Mouse (Mus musculus): Measurements from ENCODE around the gene Galnt17. TPM values are rescaled to one million over a fixed set of nuclear protein-coding genes. Genes with fewer than 3 reads are reported as not detected.

Galnt17 gene
- polyA plus RNA-seq, 1 experiment from 2014 or later = 2.1 TPM

DNA sequence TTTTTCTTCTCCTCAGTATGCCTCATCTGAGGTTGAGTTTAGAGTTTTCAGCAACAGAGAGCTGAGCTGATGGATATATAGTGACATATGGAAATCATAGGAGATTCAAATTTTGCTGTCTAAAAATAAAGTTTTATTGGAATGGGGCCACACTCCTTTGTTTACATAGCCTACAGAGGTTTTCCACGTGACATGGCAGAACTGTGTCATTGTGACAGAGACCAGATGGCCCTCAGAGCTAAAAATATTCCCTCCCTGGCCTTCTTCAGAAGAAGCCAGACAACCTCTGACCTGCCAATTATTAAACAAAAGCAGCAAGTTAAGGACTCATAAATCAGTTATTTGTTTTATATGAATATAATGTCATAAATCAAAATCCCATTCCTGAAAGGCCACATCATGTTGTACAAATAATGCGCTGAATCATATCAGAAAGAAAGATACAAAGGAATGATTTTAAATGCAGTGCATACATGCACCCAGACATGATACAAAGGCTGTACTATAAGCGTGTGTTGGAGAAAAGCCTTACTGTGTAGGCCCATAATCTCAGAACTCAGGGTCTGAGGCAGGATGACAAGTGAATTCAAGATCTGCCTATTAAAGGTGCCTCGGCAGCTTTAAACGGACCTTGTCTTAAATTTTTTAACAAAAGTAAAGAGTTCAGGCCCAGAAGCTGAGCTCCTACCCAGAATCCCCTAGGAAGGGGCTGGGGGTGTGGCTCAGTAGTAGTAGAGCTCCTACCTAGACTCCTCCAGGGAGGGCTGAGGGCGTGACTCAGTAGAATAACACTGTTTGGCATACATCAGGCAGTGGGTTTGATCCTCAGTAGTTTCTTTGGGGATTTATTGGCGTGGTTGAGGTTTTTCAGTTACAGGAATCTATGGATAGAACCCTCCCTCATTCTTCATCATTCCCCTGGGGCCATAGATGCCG lies 57.3 kb downstream of the Galnt17 start:
- H3K4me3 ChIP-seq (ENCODE audit: low read length) = no peak overlapping the region
- H3K27ac ChIP-seq (ENCODE audit: low read length) = 0 out of 2 replicates have a peak overlapping the region, but pooled peaks have one; percentile 1
- H3K9ac ChIP-seq (replicated peaks; ENCODE audit: low read length) = no peak overlapping the region
- no peaks in the 10 kb centered on the region for H3K27me3 ChIP-seq (ENCODE audit: insufficient read depth, low read length)
- H3K9me3 ChIP-seq (ENCODE audit: low read length) = no peaks in the 10 kb centered on the region
- 66% methylated on average over 8 of the region's 8 CpGs for WGBS
- ATAC-seq (ENCODE audit: low FRiP score, low TSS enrichment) = peak; percentile 67; the same call in 1 of the 2 replicates
- H3K4me1 ChIP-seq (ENCODE audit: insufficient read depth, low read length) = no peaks in the 10 kb centered on the region; the same call in none of the 2 replicates
- no peaks in the 10 kb centered on the region for H3K36me3 ChIP-seq (ENCODE audit: insufficient read depth, low read length)
- H3K4me2 ChIP-seq (replicated peaks; ENCODE audit: low read depth, low read length) = no peak overlapping the region

DNA sequence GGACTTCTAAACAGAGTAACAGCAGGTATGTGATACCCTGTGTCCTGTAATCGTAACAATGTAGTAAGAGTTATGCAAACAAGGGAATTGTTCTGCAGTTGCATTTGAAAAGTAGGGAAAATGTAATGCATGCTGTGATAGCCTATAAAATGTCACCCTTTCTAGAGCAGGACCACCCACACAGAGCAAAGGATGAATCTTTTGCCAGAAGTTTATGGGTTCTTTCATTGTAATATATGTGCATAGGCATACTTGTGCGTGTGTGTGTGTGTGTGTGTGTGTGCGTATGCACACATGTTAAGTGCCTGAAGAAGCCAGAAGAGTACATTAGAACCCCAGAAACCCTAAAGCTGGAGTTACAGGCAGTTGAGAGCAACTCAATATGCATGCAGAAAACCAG lies 59.9 kb downstream of the Galnt17 start:
- WGBS = 73% methylated on average over 3 of the region's 3 CpGs
- H3K4me1 ChIP-seq (ENCODE audit: insufficient read depth, low read length) = no peaks in the 10 kb centered on the region; the same call in none of the 2 replicates
- H3K27me3 ChIP-seq (ENCODE audit: insufficient read depth, low read length) = no peaks in the 10 kb centered on the region
- peak overlapping the region; percentile 35; the same call in 1 of the 2 replicates for H3K27ac ChIP-seq (ENCODE audit: low read length)
- no peaks in the 10 kb centered on the region for H3K36me3 ChIP-seq (ENCODE audit: insufficient read depth, low read length)
- H3K9ac ChIP-seq (replicated peaks; ENCODE audit: low read length) = no peak overlapping the region
- H3K4me3 ChIP-seq (ENCODE audit: low read length) = no peak overlapping the region
- peak; percentile 39; the same call in 1 of the 2 replicates for ATAC-seq (ENCODE audit: low FRiP score, low TSS enrichment)
- no peaks in the 10 kb centered on the region for H3K9me3 ChIP-seq (ENCODE audit: low read length)
- no peak overlapping the region for H3K4me2 ChIP-seq (replicated peaks; ENCODE audit: low read depth, low read length)

DNA sequence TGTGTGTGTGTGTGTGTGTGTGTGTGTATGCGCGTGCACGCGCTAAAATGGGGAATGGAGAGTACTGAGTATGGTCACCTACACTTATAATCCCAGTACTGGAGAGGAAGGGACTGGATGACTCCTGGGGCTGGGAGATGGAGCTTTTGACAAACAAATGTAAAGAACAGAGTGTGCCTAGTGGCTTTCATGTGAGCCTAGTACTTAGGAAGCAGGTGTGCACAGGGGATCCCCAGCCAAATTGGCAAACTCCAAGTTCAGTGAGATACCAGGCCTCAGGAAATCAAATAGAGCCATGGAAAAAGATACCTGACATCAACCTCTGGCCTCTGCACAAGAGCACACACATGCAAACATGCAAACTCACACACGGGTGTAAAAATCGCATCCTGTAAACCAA lies 61.7 kb downstream of the Galnt17 start:
- no peak overlapping the region for H3K9ac ChIP-seq (replicated peaks; ENCODE audit: low read length)
- no peak overlapping the region for H3K4me3 ChIP-seq (ENCODE audit: low read length)
- 93% methylated on average over 6 of the region's 6 CpGs for WGBS
- H3K27me3 ChIP-seq (ENCODE audit: insufficient read depth, low read length) = no peaks in the 10 kb centered on the region
- no peak overlapping the region for H3K4me2 ChIP-seq (replicated peaks; ENCODE audit: low read depth, low read length)
- H3K27ac ChIP-seq (ENCODE audit: low read length) = no peak overlapping the region
- no peaks in the 10 kb centered on the region for H3K36me3 ChIP-seq (ENCODE audit: insufficient read depth, low read length)
- no peaks in the 10 kb centered on the region for H3K9me3 ChIP-seq (ENCODE audit: low read length)
- no peaks in the 10 kb centered on the region; the same call in none of the 2 replicates for H3K4me1 ChIP-seq (ENCODE audit: insufficient read depth, low read length)
- no peak for ATAC-seq (ENCODE audit: low FRiP score, low TSS enrichment)

DNA sequence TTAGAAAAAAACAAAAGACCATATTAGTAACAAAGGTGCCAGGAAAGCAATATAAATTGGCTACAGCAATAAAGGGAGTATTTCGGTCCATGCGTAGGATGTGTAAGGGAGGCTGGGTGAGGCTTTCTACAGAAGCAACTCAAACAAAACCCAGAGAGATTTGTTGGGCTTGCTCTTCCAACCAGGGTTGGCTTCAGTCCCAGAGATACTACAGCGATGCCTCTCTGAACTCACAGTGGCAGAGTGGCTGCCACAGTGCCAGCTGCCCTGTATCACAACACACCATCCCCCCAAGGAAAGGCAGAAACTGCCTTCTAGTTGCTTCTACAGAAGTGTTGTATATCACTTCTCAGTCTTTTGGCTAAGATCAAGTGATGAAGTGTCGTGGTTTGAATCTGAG lies 66.6 kb downstream of the Galnt17 start:
- 44% methylated on average over 4 of the region's 4 CpGs for WGBS
- no peak overlapping the region for H3K4me3 ChIP-seq (ENCODE audit: low read length)

DNA sequence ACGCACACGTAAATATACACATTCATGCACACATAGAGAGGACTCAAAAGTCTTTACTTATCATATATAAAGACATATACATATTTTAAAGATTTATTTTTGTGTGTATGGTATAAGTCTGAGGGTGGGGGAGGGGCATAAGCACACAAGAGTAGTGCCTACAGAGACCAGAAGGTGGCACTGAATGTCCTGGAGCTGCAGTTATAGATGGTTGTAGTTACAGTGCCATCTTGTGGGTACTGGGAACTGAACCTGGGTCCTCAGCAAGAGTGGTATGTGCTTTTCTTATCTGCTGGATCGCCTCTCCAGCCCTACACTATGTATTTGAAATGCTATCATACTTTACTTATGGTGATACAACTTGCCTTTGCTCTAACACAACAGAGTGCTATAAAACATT lies 68.5 kb downstream of the Galnt17 start:
- WGBS = 93% methylated on average over 3 of the region's 3 CpGs
- Histone ChIP-seq H3K4me1 (ENCODE audit: insufficient read depth, low read length) (no peaks in the 10 kb centered on the region; the same call in 1 of the 2 replicates), H3K27me3 (ENCODE audit: insufficient read depth, low read length) (no peaks in the 10 kb centered on the region), H3K27ac (ENCODE audit: low read length) (no peak overlapping the region), H3K4me2 (replicated peaks; ENCODE audit: low read depth, low read length) (no peak overlapping the region), H3K9me3 (ENCODE audit: low read length) (no peaks in the 10 kb centered on the region), H3K4me3 (ENCODE audit: low read length) (no peak overlapping the region), H3K9ac (replicated peaks; ENCODE audit: low read length) (no peak overlapping the region), H3K36me3 (ENCODE audit: insufficient read depth, low read length) (no peaks in the 10 kb centered on the region)
- no peak for ATAC-seq (ENCODE audit: low FRiP score, low TSS enrichment)

More for the DNA sequence above, 66.6 kb downstream of the Galnt17 start:
- no peak overlapping the region for H3K27ac ChIP-seq (ENCODE audit: low read length)
- no peaks in the 10 kb centered on the region for H3K36me3 ChIP-seq (ENCODE audit: insufficient read depth, low read length)
- H3K9me3 ChIP-seq (ENCODE audit: low read length) = no peaks in the 10 kb centered on the region
- H3K27me3 ChIP-seq (ENCODE audit: insufficient read depth, low read length) = no peaks in the 10 kb centered on the region
- ATAC-seq (ENCODE audit: low FRiP score, low TSS enrichment) = 0 out of 2 replicates have a peak, but pooled peaks have one; percentile 39
- no peak overlapping the region for H3K4me2 ChIP-seq (replicated peaks; ENCODE audit: low read depth, low read length)
- H3K4me1 ChIP-seq (ENCODE audit: insufficient read depth, low read length) = no peaks in the 10 kb centered on the region; the same call in 1 of the 2 replicates
- no peak overlapping the region for H3K9ac ChIP-seq (replicated peaks; ENCODE audit: low read length)

DNA sequence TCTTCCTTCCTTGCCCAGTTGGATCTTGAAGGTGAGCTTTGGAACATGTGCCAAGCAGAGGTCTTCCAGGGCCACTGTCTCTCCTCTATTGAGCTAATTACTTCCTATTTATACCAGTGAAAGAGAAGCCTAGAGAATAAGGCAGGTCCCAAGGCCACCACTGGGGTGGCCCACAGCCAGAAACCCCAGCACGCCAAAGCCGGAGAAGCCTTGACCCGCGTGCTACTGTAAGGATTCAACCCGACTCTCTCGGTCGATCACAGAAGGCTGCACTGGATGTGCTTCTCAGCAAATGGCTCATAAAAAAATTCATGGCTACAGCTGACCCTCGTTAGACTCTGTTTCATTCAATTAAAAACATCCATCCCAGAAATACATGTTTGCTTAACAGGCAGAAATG lies 71.4 kb downstream of the Galnt17 start:
- 65% methylated on average over 8 of the region's 8 CpGs for WGBS
- Histone ChIP-seq H3K9ac (replicated peaks; ENCODE audit: low read length) (no peak overlapping the region), H3K27ac (ENCODE audit: low read length) (no peak overlapping the region), H3K36me3 (ENCODE audit: insufficient read depth, low read length) (no peaks in the 10 kb centered on the region), H3K4me3 (ENCODE audit: low read length) (no peak overlapping the region), H3K4me2 (replicated peaks; ENCODE audit: low read depth, low read length) (no peak overlapping the region), H3K27me3 (ENCODE audit: insufficient read depth, low read length) (no peaks in the 10 kb centered on the region), H3K9me3 (ENCODE audit: low read length) (no peaks in the 10 kb centered on the region), H3K4me1 (ENCODE audit: insufficient read depth, low read length) (no peaks in the 10 kb centered on the region; the same call in 1 of the 2 replicates)
- ATAC-seq (ENCODE audit: low FRiP score, low TSS enrichment) = no peak

DNA sequence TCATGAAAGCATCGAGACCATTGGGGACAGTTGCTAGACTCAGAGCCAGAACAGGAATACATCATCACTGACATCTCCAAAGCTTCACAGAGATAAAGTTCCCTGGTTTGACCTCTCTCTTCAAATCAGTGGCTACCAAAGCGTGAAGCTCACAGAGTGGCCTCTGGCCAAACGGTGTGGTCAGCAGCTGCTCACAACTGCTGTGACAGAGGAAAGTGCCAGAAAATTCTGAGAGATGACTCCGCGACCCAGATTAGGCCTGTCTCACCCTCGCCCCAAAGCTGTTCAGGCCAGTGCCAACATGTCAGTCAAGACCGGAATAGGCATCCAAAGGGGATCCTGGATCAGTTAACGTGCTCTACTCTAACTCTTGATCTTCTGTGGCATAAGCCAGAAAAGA lies 74.5 kb downstream of the Galnt17 start:
- Histone ChIP-seq H3K9me3 (ENCODE audit: low read length) (no peaks in the 10 kb centered on the region), H3K4me3 (ENCODE audit: low read length) (no peak overlapping the region), H3K36me3 (ENCODE audit: insufficient read depth, low read length) (no peaks in the 10 kb centered on the region), H3K9ac (replicated peaks; ENCODE audit: low read length) (no peak overlapping the region), H3K27ac (ENCODE audit: low read length) (no peak overlapping the region), H3K4me2 (replicated peaks; ENCODE audit: low read depth, low read length) (no peak overlapping the region), H3K4me1 (ENCODE audit: insufficient read depth, low read length) (no peaks in the 10 kb centered on the region; the same call in 1 of the 2 replicates), H3K27me3 (ENCODE audit: insufficient read depth, low read length) (no peaks in the 10 kb centered on the region)
- WGBS = 62% methylated on average over 8 of the region's 8 CpGs
- no peak for ATAC-seq (ENCODE audit: low FRiP score, low TSS enrichment)

DNA sequence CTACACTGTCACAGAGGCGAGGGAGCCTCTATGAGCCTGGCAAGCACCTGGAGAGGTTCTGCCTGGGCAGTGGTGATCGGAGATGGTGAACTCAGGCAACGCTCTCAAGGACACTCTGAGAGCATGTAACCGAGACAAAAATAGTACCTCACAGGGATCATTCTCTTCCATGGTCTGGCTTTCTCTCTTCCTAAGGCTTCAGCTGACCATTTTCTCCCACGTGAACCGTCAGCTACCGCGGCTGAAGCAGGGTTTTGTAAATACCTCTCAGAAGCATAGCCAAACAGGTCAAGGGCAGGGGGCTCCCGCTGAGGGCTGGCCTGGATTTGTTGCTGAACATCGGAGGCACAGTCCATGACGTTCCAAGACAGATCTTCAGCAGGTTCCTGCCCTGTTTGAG lies 77.2 kb downstream of the Galnt17 start:
- Histone ChIP-seq H3K9me3 (ENCODE audit: low read length) (no peaks in the 10 kb centered on the region), H3K4me3 (ENCODE audit: low read length) (no peak overlapping the region), H3K9ac (replicated peaks; ENCODE audit: low read length) (no peak overlapping the region), H3K27ac (ENCODE audit: low read length) (no peak overlapping the region), H3K4me1 (ENCODE audit: insufficient read depth, low read length) (no peaks in the 10 kb centered on the region), H3K27me3 (ENCODE audit: insufficient read depth, low read length) (no peaks in the 10 kb centered on the region), H3K4me2 (replicated peaks; ENCODE audit: low read depth, low read length) (no peak overlapping the region), H3K36me3 (ENCODE audit: insufficient read depth, low read length) (no peaks in the 10 kb centered on the region)
- WGBS = 64% methylated on average over 11 of the region's 11 CpGs
- no peak for ATAC-seq (ENCODE audit: low FRiP score, low TSS enrichment)

DNA sequence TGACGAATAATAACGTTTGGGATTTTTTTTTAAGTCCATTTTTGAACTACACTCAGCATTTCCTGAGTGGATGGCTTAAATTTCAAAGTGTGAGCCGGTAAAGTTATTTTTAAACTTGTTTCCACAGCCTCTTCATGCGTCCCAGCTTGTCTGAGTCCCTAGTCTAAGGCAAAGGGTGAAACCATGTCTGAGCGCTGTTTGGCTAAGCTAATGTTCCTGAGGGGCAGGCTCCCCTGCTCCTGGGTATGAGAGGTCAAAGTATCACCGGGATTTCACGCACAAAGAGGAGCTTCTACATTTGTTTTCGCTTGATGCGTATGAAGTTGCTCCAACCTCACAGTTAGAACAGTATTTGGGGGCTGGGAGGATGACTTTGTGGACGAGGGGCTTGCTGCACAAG lies 78.6 kb downstream of the Galnt17 start:
- no peak overlapping the region for H3K9ac ChIP-seq (replicated peaks; ENCODE audit: low read length)
- H3K4me1 ChIP-seq (ENCODE audit: insufficient read depth, low read length) = no peaks in the 10 kb centered on the region
- H3K27me3 ChIP-seq (ENCODE audit: insufficient read depth, low read length) = no peaks in the 10 kb centered on the region
- 54% methylated on average over 10 of the region's 10 CpGs for WGBS
- no peaks in the 10 kb centered on the region for H3K36me3 ChIP-seq (ENCODE audit: insufficient read depth, low read length)
- no peaks in the 10 kb centered on the region for H3K9me3 ChIP-seq (ENCODE audit: low read length)
- no peak overlapping the region for H3K4me2 ChIP-seq (replicated peaks; ENCODE audit: low read depth, low read length)
- no peak overlapping the region for H3K4me3 ChIP-seq (ENCODE audit: low read length)
- no peak overlapping the region for H3K27ac ChIP-seq (ENCODE audit: low read length)
- ATAC-seq (ENCODE audit: low FRiP score, low TSS enrichment) = no peak

DNA sequence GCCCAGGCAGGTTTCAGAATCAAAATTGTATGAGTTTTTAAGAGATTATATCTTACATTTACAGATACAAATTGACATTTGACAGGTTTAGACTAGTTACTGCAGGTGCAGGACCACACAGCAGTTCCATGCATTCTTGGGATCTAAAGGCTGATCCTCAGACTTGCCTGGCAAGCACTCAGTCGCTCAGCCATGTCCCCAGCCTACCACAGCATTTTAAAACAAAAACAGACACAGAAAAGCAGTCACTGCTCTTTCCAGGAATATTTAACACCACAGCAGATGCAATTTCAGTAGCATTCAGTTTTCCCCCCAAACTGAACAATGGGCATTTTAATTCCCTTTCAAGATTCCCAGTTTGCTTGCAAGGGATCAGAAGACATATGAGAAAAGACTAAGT lies 84.9 kb downstream of the Galnt17 start:
- no peak for ATAC-seq (ENCODE audit: low FRiP score, low TSS enrichment)
- Histone ChIP-seq H3K36me3 (ENCODE audit: insufficient read depth, low read length) (no peaks in the 10 kb centered on the region), H3K27ac (ENCODE audit: low read length) (no peak overlapping the region), H3K4me3 (ENCODE audit: low read length) (no peak overlapping the region), H3K9me3 (ENCODE audit: low read length) (no peaks in the 10 kb centered on the region), H3K4me2 (replicated peaks; ENCODE audit: low read depth, low read length) (no peak overlapping the region), H3K4me1 (ENCODE audit: insufficient read depth, low read length) (no peaks in the 10 kb centered on the region), H3K27me3 (ENCODE audit: insufficient read depth, low read length) (no peaks in the 10 kb centered on the region), H3K9ac (replicated peaks; ENCODE audit: low read length) (no peak overlapping the region)
- whole genome bisulfite sequencing = 50% methylated on average over 1 of the region's 1 CpGs

Measured in kidney, embryonic 16.5 days (tissue).